Mouse (Mus musculus): ENCODE measurements at regions not wholly inside any gene's neighbourhood (a gene's known extent, or its start where the extent isn't known, plus 50 kb on each side); places are given as distances from the start of the nearest gene placed in this dataset.

- DNase-seq (ENCODE audit: inconsistent age in 2 of 2, low spot score in 1 of 2): no peak
Measured at GRCm38 (mm10) chr16:97234321-97234720, 63.8 kb upstream of the Dscam start.

GRCm38 (mm10) chr16:97239626-97240025 lies 69.1 kb upstream of the Dscam start:
- no peak for DNase-seq (ENCODE audit: inconsistent age in 2 of 2, low spot score in 1 of 2)

GRCm38 (mm10) chr16:97240085-97240484 lies 69.5 kb upstream of the Dscam start:
- DNase-seq (ENCODE audit: inconsistent age in 2 of 2, low spot score in 1 of 2): no peak

DNA sequence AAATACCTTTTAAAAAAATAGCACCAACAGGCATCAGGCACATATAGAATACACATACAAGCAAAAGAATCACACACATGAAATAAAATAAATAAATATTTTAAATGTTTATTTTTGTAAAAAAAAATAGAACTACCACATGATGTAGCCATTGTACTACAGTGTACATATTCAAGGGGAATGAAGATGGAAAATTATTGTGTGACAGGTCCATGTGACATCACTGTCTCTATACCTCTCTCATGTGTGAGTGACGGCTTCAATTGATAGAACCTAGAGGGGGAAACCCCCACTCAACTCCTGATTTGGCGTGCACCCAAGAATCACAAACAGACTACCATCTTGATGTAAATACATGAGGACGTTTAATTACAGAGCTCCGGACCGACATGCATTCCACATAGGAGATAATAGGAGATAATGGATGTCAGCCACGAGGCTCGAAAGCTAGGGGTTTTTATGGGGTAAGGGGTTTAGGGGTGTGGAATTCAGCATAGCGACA lies 70.4 kb upstream of the Dscam start:
- DNase-seq (ENCODE audit: inconsistent age in 2 of 2, low spot score in 1 of 2): no peak

DNA sequence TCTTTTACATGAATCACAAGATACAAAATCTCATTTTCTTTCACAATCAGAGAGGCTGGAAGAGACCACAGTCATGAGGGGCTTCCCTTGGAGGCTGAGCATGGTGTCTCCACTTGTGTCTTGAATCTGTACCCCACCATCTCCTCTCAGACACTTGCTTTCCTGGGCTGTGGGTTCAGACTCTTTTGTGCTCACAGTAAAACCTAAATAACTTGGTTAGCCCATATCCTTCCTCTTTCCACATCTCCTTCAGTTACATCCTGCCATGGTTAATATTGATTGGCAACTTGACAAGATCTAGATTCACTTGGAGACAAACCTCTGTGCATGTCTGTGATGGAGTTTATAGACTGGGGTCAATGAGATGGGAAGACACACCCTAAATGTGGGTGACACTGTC lies 71.1 kb upstream of the Dscam start:
- no peak for DNase-seq (ENCODE audit: inconsistent age in 2 of 2, low spot score in 1 of 2)

GRCm38 (mm10) chr16:97250488-97250887 lies 79.9 kb upstream of the Dscam start:
- DNase-seq (ENCODE audit: inconsistent age in 2 of 2, low spot score in 1 of 2): no peak

DNA sequence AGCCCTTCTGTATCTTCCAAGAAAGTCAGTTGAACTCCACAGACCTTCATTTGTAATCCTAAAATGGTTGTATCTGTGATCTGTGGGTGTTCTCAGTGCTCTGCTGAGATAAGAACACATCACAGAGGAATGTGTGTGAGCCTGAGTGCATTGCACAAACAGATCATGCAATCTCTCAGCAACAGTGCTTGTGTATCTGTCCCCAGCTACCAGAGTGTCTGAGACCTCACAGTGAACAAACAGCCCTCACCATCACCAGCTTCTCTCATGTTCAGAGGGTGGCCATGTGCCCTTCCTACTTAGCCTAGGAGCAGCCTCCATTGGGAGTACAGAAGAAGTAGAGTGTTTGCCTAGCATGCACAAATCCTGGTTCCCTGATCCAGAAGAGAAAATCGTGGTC lies 82.0 kb upstream of the Dscam start:
- DNase-seq (ENCODE audit: inconsistent age in 2 of 2, low spot score in 1 of 2): no peak

DNA sequence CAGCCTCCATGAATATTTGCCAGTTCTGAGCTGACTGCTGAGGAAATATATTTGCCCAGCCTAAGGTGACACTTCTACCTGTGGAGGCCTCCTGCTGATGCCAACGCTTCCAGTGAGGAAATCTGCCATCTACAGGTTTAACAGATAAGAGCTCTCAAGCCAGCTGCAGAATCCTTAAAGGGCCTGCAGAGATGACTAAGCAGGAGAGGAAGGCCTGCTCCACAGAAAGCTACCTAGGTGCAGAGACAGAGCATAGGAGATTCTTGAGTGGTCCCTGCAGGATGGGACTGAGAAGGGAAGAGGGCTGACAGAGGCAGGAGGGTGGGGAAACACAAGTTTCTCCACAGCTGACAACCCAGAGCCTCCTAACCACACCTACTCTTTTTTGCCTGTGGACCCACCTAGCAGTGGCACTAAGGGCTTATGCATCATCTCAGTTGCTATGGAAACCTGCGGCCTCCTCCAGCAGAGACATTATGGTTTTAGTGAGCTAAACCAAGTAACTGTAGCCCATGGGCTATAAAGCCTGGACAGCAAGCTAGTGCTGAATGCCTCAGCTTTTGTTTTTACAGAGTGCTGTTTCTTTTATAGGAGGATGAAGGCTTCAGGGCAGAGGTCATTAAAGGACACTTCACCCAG lies 82.6 kb upstream of the Dscam start:
- no peak for DNase-seq (ENCODE audit: inconsistent age in 2 of 2, low spot score in 1 of 2)

GRCm38 (mm10) chr16:97258821-97259220 lies 88.3 kb upstream of the Dscam start:
- DNase-seq (ENCODE audit: inconsistent age in 2 of 2, low spot score in 1 of 2): peak in 1 of 2 experiments; percentile 24

DNA sequence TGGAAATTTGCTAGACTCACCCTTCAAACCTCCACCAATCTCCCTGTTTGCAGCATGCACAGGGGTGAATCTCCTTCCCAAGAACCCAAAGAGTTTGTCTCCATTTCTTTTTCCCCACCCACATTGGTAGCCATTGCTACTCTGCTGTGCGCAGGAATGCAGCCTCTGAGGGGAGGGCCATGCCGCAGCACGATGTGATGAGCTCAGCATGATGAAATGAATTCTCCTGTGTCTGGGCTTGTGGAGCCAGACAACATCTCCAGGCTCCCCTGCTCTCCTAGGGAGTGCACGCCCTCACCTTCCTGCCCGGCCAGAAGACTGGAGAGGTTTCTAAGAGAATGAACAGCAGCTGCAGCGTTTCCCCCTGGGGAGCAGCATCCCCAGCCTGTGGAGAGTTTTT lies 92.9 kb upstream of the Dscam start:
- no peak for DNase-seq (ENCODE audit: inconsistent age in 2 of 2, low spot score in 1 of 2)

GRCm38 (mm10) chr16:97270417-97271133 lies 86.0 kb upstream of the Bace2 start:
- DNase-seq (ENCODE audit: inconsistent age in 2 of 2, low spot score in 1 of 2): no peak

GRCm38 (mm10) chr16:97271264-97271663 lies 85.3 kb upstream of the Bace2 start:
- no peak for DNase-seq (ENCODE audit: inconsistent age in 2 of 2, low spot score in 1 of 2)

DNA sequence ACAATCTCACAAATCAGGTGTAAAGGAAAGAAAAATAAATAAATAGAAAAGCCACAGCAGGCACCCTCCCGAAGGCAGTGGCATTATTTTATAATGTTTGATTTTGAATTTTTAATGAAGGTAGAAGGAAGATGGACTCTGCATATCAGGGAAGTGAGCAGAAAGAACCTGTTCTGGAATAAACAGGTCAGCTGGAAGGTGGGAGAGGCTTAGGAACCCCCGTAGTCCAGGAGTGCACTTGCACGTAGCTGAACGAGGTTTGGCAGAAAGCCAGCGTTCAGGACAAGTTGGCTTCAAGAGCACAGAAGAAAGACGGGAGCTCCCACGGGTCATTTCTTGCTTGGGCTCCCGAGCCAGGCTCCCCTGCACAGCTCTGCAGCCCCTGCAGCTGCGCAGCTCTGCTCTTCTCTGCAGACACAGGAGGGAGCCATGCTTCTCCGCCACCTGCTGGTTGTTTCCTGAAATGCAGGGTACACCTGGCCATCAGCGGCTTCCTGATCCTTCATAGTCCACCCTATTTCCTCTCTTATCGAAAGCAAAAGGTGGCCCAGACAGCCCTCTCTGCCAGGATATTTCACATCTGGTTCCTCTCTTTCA lies 84.4 kb upstream of the Bace2 start:
- peak; percentile 47 to 85 for DNase-seq (ENCODE audit: inconsistent age in 2 of 2, low spot score in 1 of 2)

DNA sequence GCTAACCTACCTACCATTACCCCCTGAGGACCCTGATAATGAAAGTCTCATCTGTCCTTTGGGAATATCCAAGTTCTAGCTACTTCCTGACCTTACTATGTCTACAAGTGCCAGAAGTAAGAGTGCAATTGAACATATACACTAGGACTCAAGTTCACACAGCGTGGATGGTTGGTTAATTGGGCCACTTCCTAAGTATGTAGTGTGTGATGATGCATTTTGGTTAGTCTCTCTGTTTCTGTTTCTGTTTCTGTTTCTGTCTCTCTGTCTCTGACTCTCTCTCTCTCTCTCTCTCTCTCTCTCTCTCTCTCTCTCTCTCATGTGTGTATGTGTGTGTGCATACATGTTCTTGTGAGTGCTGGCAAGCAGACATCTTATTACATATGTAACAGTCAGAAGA lies 77.6 kb upstream of the Bace2 start:
- no peak for DNase-seq (ENCODE audit: inconsistent age in 2 of 2, low spot score in 1 of 2)

DNA sequence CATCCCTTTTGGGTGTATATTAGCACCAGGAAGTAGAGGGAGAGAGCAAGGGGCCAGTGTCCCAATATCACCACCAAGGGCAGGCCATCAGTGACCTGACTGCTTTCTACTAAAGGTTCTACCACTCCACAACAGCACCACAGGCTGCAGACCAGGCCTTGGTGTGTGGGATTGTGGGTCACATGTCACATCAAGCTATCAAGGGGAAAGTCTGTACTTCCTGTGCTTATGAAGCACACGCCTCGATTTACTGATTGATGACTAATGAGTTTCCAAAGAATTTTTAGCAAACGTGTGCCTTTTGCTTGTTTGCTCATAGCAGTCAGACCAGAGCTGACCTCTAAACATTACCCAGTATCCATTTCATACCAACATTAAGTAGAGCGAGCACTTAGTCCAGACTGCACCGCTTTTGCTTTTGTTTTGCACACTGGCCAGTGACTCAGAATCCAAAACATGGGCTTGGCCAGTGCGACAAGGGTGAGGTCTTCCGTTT lies 74.9 kb upstream of the Bace2 start:
- DNase-seq (ENCODE audit: inconsistent age in 2 of 2, low spot score in 1 of 2): no peak

GRCm38 (mm10) chr16:97282943-97283342 lies 73.6 kb upstream of the Bace2 start:
- no peak for DNase-seq (ENCODE audit: inconsistent age in 2 of 2, low spot score in 1 of 2)

DNA sequence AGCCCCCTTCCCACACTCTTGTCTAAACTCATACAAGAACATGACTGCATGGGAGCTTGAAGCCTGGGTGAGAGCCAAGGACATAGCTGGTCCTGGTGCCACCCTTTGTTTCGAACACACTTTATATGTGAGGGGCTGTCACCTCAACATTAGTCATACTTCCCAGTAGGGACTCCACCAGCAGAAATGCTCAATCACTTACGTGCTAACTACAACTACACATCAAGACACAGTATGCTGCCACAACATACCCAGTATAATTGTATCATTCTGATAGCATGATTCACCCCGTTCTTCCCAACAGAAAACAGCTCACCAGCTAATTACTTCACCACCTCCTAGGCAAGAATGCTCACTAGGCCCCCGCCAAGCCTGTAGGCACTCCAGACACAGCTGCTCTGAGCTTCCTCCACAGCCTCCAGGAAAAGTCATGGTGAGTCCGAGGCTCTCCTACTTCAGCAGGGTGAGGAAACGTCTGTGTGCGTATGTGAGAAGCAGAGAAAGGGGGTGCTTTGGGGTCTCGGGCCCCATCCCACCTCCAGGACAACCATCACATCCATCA lies 70.6 kb upstream of the Bace2 start:
- DNase-seq (ENCODE audit: inconsistent age in 2 of 2, low spot score in 1 of 2): no peak

DNA sequence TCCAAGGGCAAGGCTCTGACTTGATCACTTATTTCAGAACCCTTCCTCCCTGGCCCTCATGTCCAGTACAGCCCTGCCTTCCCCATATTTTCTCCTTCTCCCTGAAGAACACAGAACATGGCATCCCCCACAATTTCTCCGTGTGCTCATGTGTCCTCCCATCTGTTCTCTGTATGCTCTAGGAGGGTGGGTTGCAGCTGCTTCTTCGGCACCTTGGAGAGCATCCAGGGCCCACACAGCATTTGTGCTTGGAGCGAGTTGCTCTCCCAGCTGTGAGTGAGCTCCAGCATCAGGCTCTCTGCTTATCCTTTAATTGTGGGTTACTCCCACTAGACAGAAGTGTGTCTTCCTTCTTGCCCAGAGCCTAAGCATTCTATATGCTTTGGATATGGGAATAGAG lies 69.8 kb upstream of the Bace2 start:
- no peak for DNase-seq (ENCODE audit: inconsistent age in 2 of 2, low spot score in 1 of 2)

- DNase-seq (ENCODE audit: inconsistent age in 2 of 2, low spot score in 1 of 2): peak; percentile 64 to 83
Measured at GRCm38 (mm10) chr16:97288634-97289033, 67.9 kb upstream of the Bace2 start.

- DNase-seq (ENCODE audit: inconsistent age in 2 of 2, low spot score in 1 of 2): peak in 1 of 2 experiments; percentile 59
Measured at GRCm38 (mm10) chr16:97292484-97293048, 64.0 kb upstream of the Bace2 start.

DNA sequence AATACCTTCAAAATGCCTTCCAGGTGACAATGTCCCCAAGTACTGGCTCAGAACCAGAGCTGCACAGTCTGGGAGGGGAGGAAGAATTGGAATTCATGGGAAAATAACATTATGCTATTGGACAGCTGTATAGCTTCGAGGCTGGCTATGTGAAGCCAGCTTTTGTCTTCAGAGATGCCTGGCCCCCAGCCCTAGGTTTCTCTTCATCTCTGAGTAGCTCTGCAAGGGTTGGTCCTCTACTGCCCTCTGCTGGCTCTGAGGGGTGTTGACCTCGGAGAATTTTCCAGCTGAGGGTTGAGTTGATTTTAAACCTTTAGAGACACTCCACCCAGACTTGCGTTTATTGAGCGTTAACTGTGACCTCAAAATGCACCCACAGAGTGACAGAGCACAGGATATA lies 63.3 kb upstream of the Bace2 start:
- peak; percentile 61 to 90 for DNase-seq (ENCODE audit: inconsistent age in 2 of 2, low spot score in 1 of 2)
